Mouse (Mus musculus) lung, embryonic 16.5 days (tissue): ENCODE data around the gene Lenep. TPM values are rescaled to one million over a fixed set of nuclear protein-coding genes. Genes with fewer than 3 reads are reported as not detected.
A peak's percentile ranks its signal among the peaks of the same experiment; 100 is the strongest.

Experiments used
- ATAC-seq: fragments of 200-750 bp; cut with Nextera tagmentation; 2 replicates; pipeline ENCODE4 v1.8.0; 2017; ENCODE audit warnings: low read depth, mild to moderate bottlenecking, moderate library complexity
- H3K27ac ChIP-seq: fragments of 300-500 bp; sonication (generic); 2 replicates; pipeline ENCODE4 v1.5.1; 2014; ENCODE audit warnings: mild to moderate bottlenecking, control low read depth, low read length
- H3K27me3 ChIP-seq: fragments of 300-500 bp; sonication (generic); 2 replicates; pipeline ENCODE4 v1.6.1; 2014; ENCODE audit warnings: low read depth, low read length, mixed read lengths; ENCODE audit not compliant: control insufficient read depth, insufficient read depth
- H3K36me3 ChIP-seq: fragments of 300-500 bp; sonication (generic); 2 replicates; pipeline ENCODE4 v1.6.1; 2014; ENCODE audit warnings: low read length; ENCODE audit not compliant: control insufficient read depth, insufficient read depth
- H3K4me1 ChIP-seq: fragments of 300-500 bp; sonication (generic); replicated peaks from 2 replicates; pipeline ENCODE4 v1.6.1; 2014; ENCODE audit warnings: low read length, mixed read lengths; ENCODE audit not compliant: control insufficient read depth, insufficient read depth
- H3K4me2 ChIP-seq: fragments of 300-500 bp; sonication (generic); 2 replicates; pipeline ENCODE4 v1.6.1; 2014; ENCODE audit warnings: low read depth, low read length, control low read depth
- H3K4me3 ChIP-seq: fragments of 300-500 bp; sonication (generic); 2 replicates; pipeline ENCODE4 v1.5.1; 2014; ENCODE audit warnings: mild to moderate bottlenecking, low read length, control low read depth
- H3K9ac ChIP-seq: fragments of 300-500 bp; sonication (generic); 2 replicates; pipeline ENCODE4 v1.6.1; 2014; ENCODE audit warnings: low read length, control low read depth
- H3K9me3 ChIP-seq: fragments of 300-500 bp; sonication (generic); 2 replicates; pipeline ENCODE4 v1.6.1; 2016; ENCODE audit warnings: low read length; ENCODE audit not compliant: control insufficient read depth
- whole genome bisulfite sequencing: fragments of 180-500 bp; shearing (Covaris S2); extraction: QIAGEN DNeasy Blood & Tissue Kit; methylation state at CpG from one replicate; pipeline ENCODE4 v1.1.7; 2014; 5-methylcytosine and 5-hydroxymethylcytosine counted together
- polyA plus RNA-seq: library from polyadenylated mRNA; unstranded; fragments of >200 nt; fragmentation: Nextera tagmentation; extraction: Ambion mirVana; gene quantifications from 2 replicates; pipeline ENCODE4 v1.2.1, GENCODE M21; 2015

Lenep gene
- polyA plus RNA-seq, 1 experiment from 2014 or later = not detected

- Histone ChIP-seq H3K36me3 (no peaks in the 10 kb centered on the region), H3K9ac (no peak overlapping the region), H3K4me2 (no peak overlapping the region), H3K4me1 (peaks cover 55% of the 10 kb centered on the region), H3K4me3 (no peak overlapping the region), H3K27ac (peak overlapping the region; percentile 24; the same call in 1 of the 2 replicates), H3K27me3 (no peaks in the 10 kb centered on the region), H3K9me3 (no peaks in the 10 kb centered on the region)
- 80% methylated on average over 11 of the region's 11 CpGs for WGBS
- no peak for ATAC-seq
These were observed 14.3 kb downstream of the Lenep start for GRCm38 (mm10) chr3:89388134-89388881.

GRCm38 (mm10) chr3:89387632-89388031 is 15.0 kb downstream of the Lenep start:
- H3K4me1 ChIP-seq = peaks cover 55% of the 10 kb centered on the region
- peak overlapping the region; percentile 24; the same call in 1 of the 2 replicates for H3K27ac ChIP-seq
- no peak overlapping the region for H3K4me2 ChIP-seq

GRCm38 (mm10) chr3:89386438-89387420 is 15.9 kb downstream of the Lenep start:
- H3K27ac ChIP-seq = no peak overlapping the region
- H3K4me1 ChIP-seq = peaks cover 55% of the 10 kb centered on the region

More at GRCm38 (mm10) chr3:89387632-89388031, 15.0 kb downstream of the Lenep start:
- Histone ChIP-seq H3K4me3 (no peak overlapping the region), H3K27me3 (no peaks in the 10 kb centered on the region), H3K9me3 (no peaks in the 10 kb centered on the region), H3K9ac (0 out of 2 replicates have a peak overlapping the region, but pooled peaks have one; percentile 4), H3K36me3 (no peaks in the 10 kb centered on the region)
- ATAC-seq = no peak
- WGBS = 67% methylated on average over 11 of the region's 11 CpGs

GRCm38 (mm10) chr3:89385451-89385850 is 17.1 kb downstream of the Lenep start:
- peaks cover 42% of the 10 kb centered on the region for H3K4me1 ChIP-seq
- no peak overlapping the region for H3K4me2 ChIP-seq
- WGBS = 34% methylated on average over 8 of the region's 11 CpGs
- no peaks in the 10 kb centered on the region for H3K9me3 ChIP-seq
- H3K27me3 ChIP-seq = no peaks in the 10 kb centered on the region
- no peak overlapping the region; the same call in 1 of the 2 replicates for H3K27ac ChIP-seq
- H3K36me3 ChIP-seq = 0 out of 2 replicates have a peak, but pooled peaks cover 5% of the 10 kb centered on the region
- no peak for ATAC-seq
- H3K9ac ChIP-seq = 0 out of 2 replicates have a peak overlapping the region, but pooled peaks have one; percentile 16
- no peak overlapping the region for H3K4me3 ChIP-seq

More at GRCm38 (mm10) chr3:89386438-89387420, 15.9 kb downstream of the Lenep start:
- Histone ChIP-seq H3K27me3 (no peaks in the 10 kb centered on the region), H3K4me3 (peak overlapping the region; percentile 1; the same call in 1 of the 2 replicates), H3K4me2 (peak overlapping the region; percentile 13), H3K9ac (peak overlapping the region; percentile 49), H3K9me3 (no peaks in the 10 kb centered on the region), H3K36me3 (no peaks in the 10 kb centered on the region)
- no peak for ATAC-seq
- 58% methylated on average over 17 of the region's 17 CpGs for WGBS

GRCm38 (mm10) chr3:89384331-89385076 is 18.1 kb downstream of the Lenep start:
- H3K4me2 ChIP-seq = no peak overlapping the region
- H3K9ac ChIP-seq = peak overlapping the region; percentile 25
- H3K9me3 ChIP-seq = no peaks in the 10 kb centered on the region
- peaks cover 10% of the 10 kb centered on the region for H3K36me3 ChIP-seq
- H3K4me1 ChIP-seq = peaks cover 36% of the 10 kb centered on the region
- WGBS = 58% methylated on average over 11 of the region's 12 CpGs
- peak overlapping the region; percentile 56 for H3K27ac ChIP-seq
- no peak overlapping the region for H3K4me3 ChIP-seq
- ATAC-seq = peak; percentile 8; the same call in 1 of the 2 replicates
- no peaks in the 10 kb centered on the region for H3K27me3 ChIP-seq

GRCm38 (mm10) chr3:89383651-89384255 is 18.8 kb downstream of the Lenep start:
- 67% methylated on average over 5 of the region's 5 CpGs for WGBS
- Histone ChIP-seq H3K9me3 (no peaks in the 10 kb centered on the region), H3K4me2 (no peak overlapping the region), H3K9ac (no peak overlapping the region), H3K27ac (peak overlapping the region; percentile 7), H3K4me3 (no peak overlapping the region), H3K4me1 (peaks cover 40% of the 10 kb centered on the region), H3K36me3 (peaks cover 13% of the 10 kb centered on the region), H3K27me3 (no peaks in the 10 kb centered on the region)
- ATAC-seq = peak; percentile 41

- no peak overlapping the region for H3K4me3 ChIP-seq
- no peak overlapping the region for H3K9ac ChIP-seq
- H3K9me3 ChIP-seq = no peaks in the 10 kb centered on the region
- H3K27ac ChIP-seq = peak overlapping the region; percentile 7; the same call in 1 of the 2 replicates
- no peak for ATAC-seq
- H3K36me3 ChIP-seq = peaks cover 13% of the 10 kb centered on the region
- peaks cover 41% of the 10 kb centered on the region for H3K4me1 ChIP-seq
- WGBS = 80% methylated on average over 5 of the region's 5 CpGs
- H3K4me2 ChIP-seq = no peak overlapping the region
- H3K27me3 ChIP-seq = no peaks in the 10 kb centered on the region
These were observed 19.6 kb downstream of the Lenep start for GRCm38 (mm10) chr3:89382950-89383349.

GRCm38 (mm10) chr3:89382033-89382882 is 20.3 kb downstream of the Lenep start:
- Histone ChIP-seq H3K4me2 (no peak overlapping the region), H3K4me3 (no peak overlapping the region), H3K4me1 (peaks cover 38% of the 10 kb centered on the region), H3K27ac (no peak overlapping the region), H3K36me3 (peaks cover 13% of the 10 kb centered on the region), H3K9ac (no peak overlapping the region), H3K27me3 (no peaks in the 10 kb centered on the region), H3K9me3 (no peaks in the 10 kb centered on the region)
- WGBS = 85% methylated on average over 9 of the region's 9 CpGs
- no peak for ATAC-seq
